Mouse (Mus musculus): ENCODE measurements around the gene Tsku. TPM values are rescaled to one million over a fixed set of nuclear protein-coding genes. Genes with fewer than 3 reads are reported as not detected.

The Tsku gene
- total RNA-seq (2021): 1 to 10 TPM; 4.0 to 4.2 TPM
- long read RNA-seq, experiment 1, partial matches to known transcripts: 0 of 4 reads
- long read RNA-seq, experiment 1, other reads (novel, unspliced or antisense): 1 of 4 reads
- long read RNA-seq, experiment 2: 0 reads

GRCm38 (mm10) chr7:98361063-98361652 is at the start of gene Tsku:
Gene Tsku, minus strand, starts transcription at chr7:98361328.
- peak; percentile 94 for DNase-seq
- intact Hi-C loops (cut with DNase I; ENCODE audit: low total_unique reads): no loop called here

- intact Hi-C loops (cut with DNase I; ENCODE audit: low total_unique reads): no loop called here
- DNase-seq: no peak
Observed at GRCm38 (mm10) chr7:98407615-98408014, 46.5 kb upstream of the Tsku start.

GRCm38 (mm10) chr7:98403996-98404395 is 42.9 kb upstream of the Tsku start:
- DNase-seq: no peak
- intact Hi-C loops (cut with DNase I; ENCODE audit: low total_unique reads): no loop called here

GRCm38 (mm10) chr7:98402582-98403574 is 41.8 kb upstream of the Tsku start:
- no peak for DNase-seq
- intact Hi-C loops (cut with DNase I; ENCODE audit: low total_unique reads): no loop called here

GRCm38 (mm10) chr7:98392466-98393201 is 31.5 kb upstream of the Tsku start:
- DNase-seq: no peak
- intact Hi-C loops (cut with DNase I; ENCODE audit: low total_unique reads): no loop called here

- intact Hi-C loops (cut with DNase I; ENCODE audit: low total_unique reads): no loop called here
- no peak for DNase-seq
Observed at GRCm38 (mm10) chr7:98391351-98391936, 30.3 kb upstream of the Tsku start.

DNA sequence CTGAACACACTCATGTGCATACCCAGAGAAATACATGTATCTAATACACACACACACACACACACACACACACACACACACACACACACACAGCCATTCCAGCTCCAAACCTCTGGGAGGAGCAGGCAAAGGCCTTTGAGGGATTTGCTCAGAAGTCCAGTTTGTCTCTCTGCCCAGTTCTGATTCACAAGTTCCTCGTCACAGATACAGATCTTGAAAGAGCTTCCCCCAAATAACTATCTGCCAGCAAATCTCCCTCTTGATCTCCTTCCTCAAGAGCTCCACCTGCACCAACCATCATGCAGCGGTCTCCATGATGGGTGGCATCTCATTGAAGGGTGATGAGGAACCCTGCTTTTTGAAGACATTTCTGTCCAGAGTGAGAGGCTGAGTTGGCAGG is 29.4 kb upstream of the Tsku start:
- DNase-seq: no peak
- intact Hi-C loops (cut with DNase I; ENCODE audit: low total_unique reads): no loop called here

- DNase-seq: no peak
- intact Hi-C loops (cut with DNase I; ENCODE audit: low total_unique reads): no loop called here
Observed at GRCm38 (mm10) chr7:98389656-98390055, 28.5 kb upstream of the Tsku start.

- DNase-seq: peak; percentile 64
Observed at GRCm38 (mm10) chr7:98388881-98389501, 27.9 kb upstream of the Tsku start.

GRCm38 (mm10) chr7:98387201-98387600 is 26.1 kb upstream of the Tsku start:
- no peak for DNase-seq
- intact Hi-C loops (cut with DNase I; ENCODE audit: low total_unique reads): no loop called here

More at GRCm38 (mm10) chr7:98388881-98389501, 27.9 kb upstream of the Tsku start:
- intact Hi-C loops (cut with DNase I; ENCODE audit: low total_unique reads): no loop called here

DNA sequence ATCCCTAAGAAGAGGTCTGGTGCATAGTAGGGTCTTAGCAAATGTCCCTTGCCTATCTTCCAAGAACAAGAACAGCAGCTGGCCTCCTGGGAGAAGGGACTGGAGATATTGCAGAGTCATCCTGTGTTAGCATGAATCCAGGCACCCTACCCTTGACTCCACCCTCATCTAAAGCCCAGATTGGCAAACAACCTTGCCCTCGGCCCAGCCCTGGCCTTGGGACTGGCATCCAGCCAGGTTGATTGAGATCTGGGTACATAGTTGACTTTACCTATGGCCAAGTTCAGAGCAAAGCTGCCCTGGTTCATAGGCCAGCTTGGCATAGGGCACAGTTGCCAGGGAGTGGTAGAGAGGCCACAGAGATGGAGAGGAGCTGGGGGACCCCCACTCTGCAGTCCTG is 24.0 kb upstream of the Tsku start:
- intact Hi-C loops (cut with DNase I; ENCODE audit: low total_unique reads): no loop called here
- DNase-seq: no peak

- intact Hi-C loops (cut with DNase I; ENCODE audit: low total_unique reads): no loop called here
- DNase-seq: no peak
Observed at GRCm38 (mm10) chr7:98383337-98383736, 22.2 kb upstream of the Tsku start.

DNA sequence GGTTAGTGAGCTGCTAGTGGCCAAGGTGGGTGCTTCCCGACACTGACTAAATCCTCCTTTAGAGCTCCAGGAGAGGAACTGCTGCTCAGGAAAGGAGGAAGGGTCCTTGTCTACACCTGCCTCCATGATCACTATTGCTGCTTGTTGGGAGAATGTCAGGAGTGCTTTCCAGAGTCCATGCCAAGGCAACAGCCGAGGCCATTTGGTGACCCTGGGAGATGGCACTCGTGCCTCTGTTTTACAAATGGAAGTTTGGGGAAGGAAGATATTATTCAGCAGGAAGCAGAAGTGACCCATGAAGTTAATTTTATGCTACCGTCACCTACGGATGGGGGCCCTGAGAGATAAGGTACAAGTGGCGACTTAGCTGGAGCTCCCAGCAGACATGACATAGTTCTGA is 21.7 kb upstream of the Tsku start:
- DNase-seq: no peak
- intact Hi-C loops (cut with DNase I; ENCODE audit: low total_unique reads): no loop called here

GRCm38 (mm10) chr7:98380224-98380925 is 19.2 kb upstream of the Tsku start:
- no peak for DNase-seq
- intact Hi-C loops (cut with DNase I; ENCODE audit: low total_unique reads): no loop called here

GRCm38 (mm10) chr7:98379232-98379631 is 18.1 kb upstream of the Tsku start:
- intact Hi-C loops (cut with DNase I; ENCODE audit: low total_unique reads): no loop called here

GRCm38 (mm10) chr7:98377257-98377656 is 16.1 kb upstream of the Tsku start:
- intact Hi-C loops (cut with DNase I; ENCODE audit: low total_unique reads): no loop called here
- DNase-seq: no peak

More at GRCm38 (mm10) chr7:98379232-98379631, 18.1 kb upstream of the Tsku start:
- DNase-seq: no peak

GRCm38 (mm10) chr7:98371161-98371560 is 10.0 kb upstream of the Tsku start:
- intact Hi-C loops (cut with DNase I; ENCODE audit: low total_unique reads): no loop called here
- DNase-seq: no peak

GRCm38 (mm10) chr7:98369762-98370369 is 8.7 kb upstream of the Tsku start:
- intact Hi-C loops (cut with DNase I; ENCODE audit: low total_unique reads): no loop called here
- DNase-seq: no peak

Data from gastrocnemius, postnatal 14 days (tissue).